Mouse (Mus musculus) stomach, embryonic 15.5 days (tissue): Measurements from ENCODE around the gene Nrgn. TPM values are rescaled to one million over a fixed set of nuclear protein-coding genes. Genes with fewer than 3 reads are reported as not detected.

ENCODE experiments used
- ATAC-seq: fragments of 200-750 bp; cut with Nextera tagmentation; 2 replicates; pipeline ENCODE4 v1.8.0; 2017; ENCODE audit warnings: low read depth, moderate number of reproducible peaks, moderate TSS enrichment; ENCODE audit not compliant: insufficient read depth, low FRiP score
- H3K27ac ChIP-seq: fragments of 300-500 bp; sonication (generic); 2 replicates; pipeline ENCODE4 v1.5.1; 2015; ENCODE audit warnings: mild to moderate bottlenecking, inconsistent platforms
- H3K27me3 ChIP-seq: fragments of 300-500 bp; sonication (generic); replicated peaks from 2 replicates; pipeline ENCODE4 v1.6.1; 2015; ENCODE audit warnings: inconsistent platforms
- H3K36me3 ChIP-seq: fragments of 300-500 bp; sonication (generic); 2 replicates; pipeline ENCODE4 v1.6.1; 2015; ENCODE audit warnings: inconsistent platforms
- H3K4me1 ChIP-seq: fragments of 300-500 bp; sonication (generic); 2 replicates; pipeline ENCODE4 v1.6.1; 2015; ENCODE audit warnings: inconsistent platforms
- H3K4me2 ChIP-seq: fragments of 300-500 bp; sonication (generic); 2 replicates; pipeline ENCODE4 v1.6.1; 2015; ENCODE audit warnings: mild to moderate bottlenecking, inconsistent platforms
- H3K4me3 ChIP-seq: fragments of 300-500 bp; sonication (generic); replicated peaks from 2 replicates; pipeline ENCODE4 v1.5.1; 2015; ENCODE audit warnings: inconsistent platforms
- H3K9ac ChIP-seq: fragments of 300-500 bp; sonication (generic); 2 replicates; pipeline ENCODE4 v1.6.1; 2015; ENCODE audit warnings: inconsistent platforms
- H3K9me3 ChIP-seq: fragments of 300-500 bp; sonication (generic); 2 replicates; pipeline ENCODE4 v1.6.1; 2016; ENCODE audit warnings: inconsistent platforms
- WGBS: fragments of 180-500 bp; shearing (Covaris S2); methylation state at CpG from one replicate; pipeline ENCODE4 v1.1.7; 2015; 5-methylcytosine and 5-hydroxymethylcytosine counted together
- polyA plus RNA-seq: library from polyadenylated mRNA; unstranded; fragments of >200 nt; fragmentation: Nextera tagmentation; extraction: Ambion mirVana; gene quantifications from 2 replicates; pipeline ENCODE4 v1.2.1, GENCODE M21; 2015

The Nrgn gene
- polyA plus RNA-seq, result 6.6 and 6.9 TPM in 2 replicates

DNA sequence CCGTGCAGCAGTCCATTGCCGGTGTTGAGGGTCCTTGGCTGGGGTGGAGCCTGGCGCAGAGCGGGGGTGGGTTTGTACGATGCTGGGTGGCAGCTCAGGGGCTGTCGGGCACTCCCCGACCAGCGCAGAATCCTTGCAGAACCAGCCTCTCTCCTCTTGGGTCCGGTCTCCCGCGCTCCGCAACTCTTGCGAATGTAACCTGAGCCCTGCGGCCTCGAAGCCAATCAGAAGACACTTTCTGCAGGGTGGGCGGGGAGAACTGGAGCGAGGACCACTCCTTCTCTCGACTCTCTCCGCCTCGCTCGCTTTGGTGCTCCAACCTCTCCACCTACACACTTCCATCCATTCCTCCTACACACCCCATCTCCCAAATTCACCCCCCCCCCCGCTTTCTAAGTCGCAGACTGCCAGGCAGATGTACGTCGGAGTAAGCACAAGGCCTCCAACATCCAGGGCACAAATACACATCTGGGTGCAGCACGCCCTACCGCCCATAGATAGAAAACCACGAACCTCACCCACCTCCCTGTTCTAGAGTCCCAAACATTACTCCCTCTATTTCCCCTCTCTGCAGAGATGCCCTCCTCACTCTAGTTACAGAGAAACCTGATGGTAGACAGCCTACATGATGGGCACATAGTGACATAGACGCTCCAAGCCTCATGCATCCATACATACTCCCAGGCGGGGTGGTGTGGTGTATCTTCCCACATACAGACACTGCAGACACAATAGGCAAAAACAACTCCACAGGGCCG is at the start of gene Nrgn:
TSS of gene Nrgn (minus strand) at position 369 of the 758 bp plus-strand sequence.
- Histone ChIP-seq H3K36me3 (no peaks in the 10 kb centered on the region), H3K4me1 (peaks cover 9% of the 10 kb centered on the region), H3K4me3 (peak within 1 kb of the TSS; percentile 37), H3K4me2 (peak within 1 kb of the TSS; percentile 84), H3K9me3 (no peaks in the 10 kb centered on the region), H3K27ac (no peak within 1 kb of the TSS), H3K27me3 (peaks cover 26% of the 10 kb centered on the region), H3K9ac (no peak within 1 kb of the TSS)
- WGBS, result 5% methylated on average over 31 of the region's 31 CpGs
- peak; percentile 95 for ATAC-seq

DNA sequence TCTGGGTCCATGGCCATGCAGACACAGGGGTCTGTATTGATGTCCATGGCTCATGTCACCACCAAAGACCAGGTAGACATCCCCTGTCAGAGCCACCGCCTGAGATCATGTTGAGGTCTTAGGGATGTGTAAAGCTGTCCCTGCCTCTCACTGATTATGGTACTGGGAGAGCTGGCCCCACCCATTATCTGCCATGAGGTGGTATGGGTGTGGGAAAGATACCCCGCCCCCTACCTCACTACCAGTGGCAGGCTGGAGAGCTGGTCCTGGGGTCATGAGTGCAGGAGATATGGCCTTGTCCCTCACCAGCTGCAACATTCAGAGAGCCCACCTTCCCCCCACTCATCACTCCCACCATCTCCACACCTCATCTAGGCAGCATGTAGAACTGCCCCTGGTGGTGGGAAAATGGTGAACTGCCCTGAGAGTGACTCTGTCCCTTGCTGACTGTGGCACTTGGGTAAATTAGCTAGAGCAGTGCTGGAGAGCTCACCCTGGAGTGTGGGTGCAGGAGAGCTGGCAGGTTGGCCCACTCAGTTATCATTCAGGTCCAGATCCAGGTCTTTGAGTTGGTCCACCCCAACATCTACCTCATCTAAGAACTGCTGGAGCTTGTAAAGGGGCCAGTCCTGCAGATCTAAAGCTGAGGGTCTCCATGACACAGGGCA is 48.0 kb upstream of the Nrgn start:
- Histone ChIP-seq H3K4me3 (no peak overlapping the region), H3K27me3 (no peaks in the 10 kb centered on the region)
- peak; percentile 56; the same call in 1 of the 2 replicates for ATAC-seq

DNA sequence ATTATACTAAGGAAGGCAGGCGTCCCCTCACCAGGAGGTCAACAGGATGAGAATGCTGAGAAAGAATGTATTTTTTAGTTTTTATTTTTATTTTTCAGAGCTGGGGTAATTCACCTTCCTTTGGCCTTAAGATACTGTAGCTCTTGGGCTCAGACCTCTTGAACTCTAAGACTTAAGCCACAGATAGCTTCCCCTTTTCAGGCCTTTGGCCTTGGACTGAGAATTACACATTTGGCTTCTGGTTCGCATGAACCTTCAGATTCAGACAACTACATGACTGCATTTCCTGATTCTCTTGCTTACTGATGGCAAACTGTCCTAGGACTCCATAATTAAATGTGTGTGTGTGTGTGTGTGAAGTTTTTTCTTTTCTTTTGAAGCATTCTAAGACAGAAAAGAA is 45.9 kb upstream of the Nrgn start:
- no peaks in the 10 kb centered on the region for H3K4me1 ChIP-seq
- no peak for ATAC-seq
- no peak overlapping the region for H3K9ac ChIP-seq
- H3K9me3 ChIP-seq, result no peaks in the 10 kb centered on the region
- H3K4me2 ChIP-seq, result no peak overlapping the region
- H3K27me3 ChIP-seq, result no peaks in the 10 kb centered on the region
- WGBS, result 86% methylated on average over 2 of the region's 2 CpGs
- no peak overlapping the region for H3K4me3 ChIP-seq
- no peak overlapping the region for H3K27ac ChIP-seq
- H3K36me3 ChIP-seq, result no peaks in the 10 kb centered on the region

More for the DNA sequence above, 48.0 kb upstream of the Nrgn start:
- no peak overlapping the region for H3K9ac ChIP-seq
- no peak overlapping the region for H3K27ac ChIP-seq
- H3K36me3 ChIP-seq, result no peaks in the 10 kb centered on the region
- H3K4me2 ChIP-seq, result no peak overlapping the region
- no peaks in the 10 kb centered on the region for H3K4me1 ChIP-seq
- H3K9me3 ChIP-seq, result no peaks in the 10 kb centered on the region
- 78% methylated on average over 2 of the region's 2 CpGs for WGBS

DNA sequence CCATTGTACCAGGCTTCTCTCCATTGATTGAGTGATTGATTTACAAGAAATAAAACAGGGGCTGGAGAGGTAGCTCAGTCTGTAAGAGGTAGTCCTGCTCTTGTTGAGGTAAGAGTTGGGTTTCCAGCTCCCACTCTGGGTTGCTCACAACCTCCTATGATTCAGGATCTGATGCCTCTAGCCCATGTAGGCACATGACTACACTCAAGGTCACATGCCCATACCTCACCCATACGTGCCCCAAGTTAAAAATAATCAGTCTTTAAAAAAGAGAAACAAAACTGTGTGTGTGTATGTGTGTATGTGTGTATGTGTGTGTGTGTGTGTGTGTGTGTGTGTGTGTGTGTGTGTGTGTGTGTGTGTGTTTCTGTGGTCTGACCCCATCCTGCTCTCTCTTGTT is 42.9 kb upstream of the Nrgn start:
- Histone ChIP-seq H3K36me3 (no peaks in the 10 kb centered on the region), H3K4me1 (no peaks in the 10 kb centered on the region), H3K27me3 (no peaks in the 10 kb centered on the region), H3K9me3 (no peaks in the 10 kb centered on the region), H3K4me2 (no peak overlapping the region), H3K27ac (no peak overlapping the region), H3K4me3 (no peak overlapping the region), H3K9ac (no peak overlapping the region)
- ATAC-seq, result no peak
- 71% methylated on average over 1 of the region's 1 CpGs for WGBS

DNA sequence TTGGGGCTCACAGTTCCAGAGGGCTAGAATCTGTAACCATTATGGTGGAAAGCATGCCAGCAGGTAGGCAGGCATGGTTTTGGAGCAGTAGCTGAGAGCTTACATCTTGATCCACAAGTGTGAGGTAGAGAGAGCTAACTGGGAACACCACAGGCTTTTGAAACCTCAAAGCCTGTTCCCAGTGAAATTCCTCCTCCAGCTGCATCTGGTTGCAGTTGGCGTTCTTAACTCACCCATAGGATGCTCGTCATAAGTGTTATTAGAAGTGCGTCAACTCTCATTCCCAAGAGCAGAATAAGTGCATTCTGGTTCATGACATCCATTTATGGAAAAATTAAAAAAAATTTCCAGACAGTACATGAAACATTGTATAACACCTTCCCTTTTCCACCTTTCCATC is 41.0 kb upstream of the Nrgn start:
- no peaks in the 10 kb centered on the region for H3K4me1 ChIP-seq
- H3K27ac ChIP-seq, result no peak overlapping the region
- H3K9me3 ChIP-seq, result no peaks in the 10 kb centered on the region
- WGBS, result 86% methylated on average over 3 of the region's 3 CpGs
- H3K9ac ChIP-seq, result no peak overlapping the region
- ATAC-seq, result no peak
- no peaks in the 10 kb centered on the region for H3K36me3 ChIP-seq
- H3K4me2 ChIP-seq, result no peak overlapping the region
- H3K4me3 ChIP-seq, result no peak overlapping the region
- H3K27me3 ChIP-seq, result no peaks in the 10 kb centered on the region

DNA sequence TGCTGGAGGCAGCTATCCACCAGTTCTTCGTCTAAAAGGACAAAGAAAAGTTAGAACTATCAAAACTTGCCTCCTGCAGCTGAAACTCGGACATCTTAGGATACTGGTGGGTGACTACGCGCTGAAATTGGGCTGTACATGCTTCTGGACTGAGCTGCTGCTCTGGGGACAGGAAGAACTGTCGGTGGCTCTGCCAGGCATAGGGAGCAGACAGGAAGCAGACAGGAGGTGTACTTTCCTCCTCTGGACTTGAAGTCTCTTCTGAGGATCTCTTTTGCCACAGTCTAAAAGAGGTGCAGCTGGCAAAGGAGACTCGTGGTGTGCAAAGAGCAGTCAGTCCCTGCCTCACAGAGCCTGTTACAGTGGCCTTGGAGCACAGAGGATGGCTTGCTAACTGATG is 39.9 kb upstream of the Nrgn start:
- H3K4me2 ChIP-seq, result no peak overlapping the region
- H3K27me3 ChIP-seq, result no peaks in the 10 kb centered on the region
- ATAC-seq, result no peak
- WGBS, result 53% methylated on average over 6 of the region's 6 CpGs
- no peaks in the 10 kb centered on the region for H3K36me3 ChIP-seq
- H3K27ac ChIP-seq, result no peak overlapping the region
- no peaks in the 10 kb centered on the region for H3K4me1 ChIP-seq
- no peak overlapping the region for H3K9ac ChIP-seq
- H3K9me3 ChIP-seq, result no peaks in the 10 kb centered on the region
- no peak overlapping the region for H3K4me3 ChIP-seq

DNA sequence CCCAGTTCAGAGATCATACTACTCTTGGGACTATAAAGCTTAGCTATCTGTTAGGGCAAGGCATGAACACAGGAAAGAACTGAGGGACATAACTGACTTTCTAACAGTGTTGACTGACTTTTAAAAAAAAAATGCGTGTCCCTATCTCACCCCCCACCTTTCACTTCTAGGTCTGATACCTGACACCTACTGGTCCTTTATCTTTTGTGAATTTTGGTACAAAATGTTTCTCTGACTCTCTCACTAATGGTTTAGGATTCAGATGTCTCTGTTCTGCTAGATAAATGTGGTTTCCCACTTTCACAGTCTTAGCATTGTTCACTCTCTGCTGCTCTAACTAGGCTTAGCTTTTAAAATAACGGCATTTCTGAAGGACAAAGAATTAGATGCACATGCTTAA is 39.3 kb upstream of the Nrgn start:
- no peak overlapping the region for H3K9ac ChIP-seq
- 65% methylated on average over 2 of the region's 2 CpGs for WGBS
- H3K4me1 ChIP-seq, result no peaks in the 10 kb centered on the region
- no peaks in the 10 kb centered on the region for H3K36me3 ChIP-seq
- H3K27me3 ChIP-seq, result no peaks in the 10 kb centered on the region
- no peak for ATAC-seq
- no peak overlapping the region for H3K4me3 ChIP-seq
- H3K9me3 ChIP-seq, result no peaks in the 10 kb centered on the region
- no peak overlapping the region for H3K27ac ChIP-seq
- no peak overlapping the region for H3K4me2 ChIP-seq

DNA sequence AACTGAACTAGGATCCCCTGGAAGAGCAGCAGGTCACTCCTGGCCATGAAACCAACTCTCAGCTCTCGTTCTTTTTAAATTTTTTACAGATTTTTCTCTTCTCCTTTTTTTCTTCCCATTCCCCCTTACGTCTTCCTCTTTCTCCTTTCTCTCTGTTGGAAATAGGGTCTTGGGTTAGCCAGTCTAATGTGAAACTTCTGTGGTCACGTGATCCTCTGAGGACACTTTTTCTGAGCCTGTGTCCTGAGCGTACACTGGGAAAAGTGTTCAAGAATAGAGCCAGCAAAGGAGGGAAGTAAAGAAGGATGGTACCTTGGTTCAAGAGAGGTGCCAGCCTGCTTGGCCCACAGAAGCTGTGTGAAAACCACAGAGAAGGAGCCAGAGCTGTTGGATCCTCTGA is 37.7 kb upstream of the Nrgn start:
- no peak for ATAC-seq
- H3K9me3 ChIP-seq, result no peaks in the 10 kb centered on the region

DNA sequence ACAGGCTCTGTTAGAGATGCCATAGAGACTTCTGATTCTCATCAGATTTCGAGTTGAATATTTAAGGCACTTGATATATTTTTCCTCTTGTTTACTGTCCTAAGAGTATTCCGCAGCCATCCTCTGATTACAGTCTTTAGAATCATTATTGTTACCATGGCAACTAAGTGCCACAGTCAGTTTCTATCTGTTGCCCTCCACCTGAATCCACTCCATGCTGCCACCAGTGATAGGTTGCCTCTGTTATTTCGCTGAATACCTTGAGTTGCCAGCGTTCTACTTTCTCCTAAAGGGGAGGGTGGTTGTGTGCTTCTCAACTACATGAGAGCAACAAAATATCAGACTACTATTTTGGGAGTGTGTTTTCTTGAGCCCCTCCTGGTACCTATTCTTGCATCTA is 34.0 kb upstream of the Nrgn start:
- WGBS, result 73% methylated on average over 4 of the region's 4 CpGs

More for the DNA sequence above, 37.7 kb upstream of the Nrgn start:
- Histone ChIP-seq H3K27me3 (no peaks in the 10 kb centered on the region), H3K27ac (no peak overlapping the region), H3K36me3 (no peaks in the 10 kb centered on the region), H3K4me3 (no peak overlapping the region), H3K9ac (no peak overlapping the region), H3K4me1 (no peaks in the 10 kb centered on the region), H3K4me2 (no peak overlapping the region)
- WGBS, result 82% methylated on average over 4 of the region's 4 CpGs

DNA sequence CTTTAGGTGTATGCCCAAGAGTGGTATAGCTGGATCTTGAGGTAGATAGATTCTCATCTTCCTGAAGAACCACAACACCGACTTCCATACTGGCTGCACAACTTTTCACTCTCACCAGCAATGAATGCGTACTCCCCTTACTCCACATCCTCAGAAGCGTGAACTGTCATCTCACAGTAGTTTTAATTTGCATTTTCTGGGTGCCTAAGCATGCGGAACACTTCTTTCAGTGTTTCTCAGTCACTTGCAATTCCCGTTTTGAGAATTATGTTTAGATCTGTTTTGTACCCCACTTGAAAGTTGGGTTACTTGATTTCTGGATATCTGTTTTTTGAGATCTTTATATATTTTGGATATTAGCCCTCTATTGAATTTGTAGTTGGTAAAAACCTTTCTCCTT is 30.9 kb upstream of the Nrgn start:
- no peak overlapping the region for H3K9ac ChIP-seq
- no peak overlapping the region for H3K4me2 ChIP-seq
- H3K27ac ChIP-seq, result no peak overlapping the region
- no peaks in the 10 kb centered on the region for H3K4me1 ChIP-seq
- ATAC-seq, result no peak
- 89% methylated on average over 5 of the region's 5 CpGs for WGBS
- H3K9me3 ChIP-seq, result no peaks in the 10 kb centered on the region
- no peaks in the 10 kb centered on the region for H3K27me3 ChIP-seq
- H3K4me3 ChIP-seq, result no peak overlapping the region
- H3K36me3 ChIP-seq, result no peaks in the 10 kb centered on the region

More for the DNA sequence above, 34.0 kb upstream of the Nrgn start:
- Histone ChIP-seq H3K9me3 (no peaks in the 10 kb centered on the region), H3K4me3 (no peak overlapping the region), H3K36me3 (no peaks in the 10 kb centered on the region), H3K4me1 (no peaks in the 10 kb centered on the region), H3K9ac (no peak overlapping the region), H3K27ac (no peak overlapping the region), H3K27me3 (no peaks in the 10 kb centered on the region), H3K4me2 (no peak overlapping the region)
- ATAC-seq, result no peak

DNA sequence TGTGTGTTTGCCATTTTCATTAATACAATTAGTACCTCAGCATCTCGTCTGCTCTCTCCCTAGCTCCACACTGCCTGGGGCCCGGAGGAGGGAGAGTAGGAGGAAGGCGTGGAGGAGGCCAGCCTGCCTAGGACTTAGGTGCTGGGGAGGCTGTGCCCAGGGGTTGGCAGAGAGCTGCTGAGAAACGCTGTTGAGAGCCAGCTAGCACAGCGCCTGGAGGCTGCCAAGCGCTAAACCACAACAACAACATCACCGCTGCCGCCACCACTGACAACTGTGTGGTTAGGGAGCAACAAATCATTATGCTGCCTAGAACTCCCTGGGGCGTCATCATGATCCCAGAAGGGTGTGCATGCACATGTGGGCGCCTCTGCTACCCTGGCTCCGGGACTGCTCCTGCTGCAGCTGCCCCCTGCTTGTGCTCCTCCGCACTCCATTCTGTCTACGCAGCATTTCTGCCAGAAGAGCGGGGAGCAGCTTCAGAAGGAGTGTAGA is 23.8 kb upstream of the Nrgn start:
- WGBS, result 34% methylated on average over 14 of the region's 14 CpGs
- H3K4me2 ChIP-seq, result no peak overlapping the region
- no peaks in the 10 kb centered on the region for H3K27me3 ChIP-seq
- H3K4me1 ChIP-seq, result no peaks in the 10 kb centered on the region
- no peak for ATAC-seq
- no peak overlapping the region for H3K27ac ChIP-seq
- H3K4me3 ChIP-seq, result no peak overlapping the region
- no peaks in the 10 kb centered on the region for H3K36me3 ChIP-seq
- H3K9ac ChIP-seq, result no peak overlapping the region
- no peaks in the 10 kb centered on the region for H3K9me3 ChIP-seq

DNA sequence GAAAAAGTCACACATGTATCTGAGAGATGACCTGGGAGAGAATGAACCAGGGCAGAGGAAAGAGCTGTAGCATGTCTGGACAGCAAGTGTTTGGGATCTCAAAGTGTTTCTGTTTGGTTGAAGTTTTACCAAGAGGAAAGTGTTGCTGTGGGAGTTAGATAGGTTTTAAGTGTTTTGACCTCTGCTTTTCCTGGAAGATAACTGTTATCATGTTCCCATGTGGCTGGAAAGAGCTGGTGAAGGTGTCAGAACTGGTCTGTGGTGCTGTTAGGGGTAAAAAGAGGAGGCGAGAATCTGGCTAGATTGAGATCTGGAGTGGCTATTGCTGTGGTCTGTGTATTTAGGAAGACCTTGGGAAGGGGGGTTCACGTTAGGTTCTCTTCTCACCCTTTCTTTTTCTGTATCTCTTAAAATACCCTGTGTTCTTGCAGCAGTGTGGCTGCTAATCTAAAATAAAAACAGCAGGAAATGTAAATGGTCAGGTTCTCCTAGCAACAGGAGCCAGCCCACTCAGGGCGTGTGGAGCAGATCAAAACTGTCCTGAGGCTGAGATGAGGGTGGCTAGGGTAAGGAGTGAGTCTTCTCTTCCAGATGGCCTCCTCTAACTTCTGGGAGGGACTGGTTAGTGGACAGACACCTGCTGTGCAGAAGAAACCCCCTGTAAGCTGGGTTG is 19.6 kb upstream of the Nrgn start:
- no peak overlapping the region for H3K27ac ChIP-seq
- peaks cover 8% of the 10 kb centered on the region; the same call in 1 of the 2 replicates for H3K4me1 ChIP-seq
- 52% methylated on average over 3 of the region's 3 CpGs for WGBS
- H3K9me3 ChIP-seq, result no peaks in the 10 kb centered on the region
- no peaks in the 10 kb centered on the region for H3K36me3 ChIP-seq
- no peak overlapping the region for H3K4me3 ChIP-seq
- ATAC-seq, result no peak
- H3K27me3 ChIP-seq, result no peaks in the 10 kb centered on the region
- no peak overlapping the region for H3K4me2 ChIP-seq
- no peak overlapping the region for H3K9ac ChIP-seq
